Mouse (Mus musculus) cerebellum, adult 9-10 months (tissue): Measurements from ENCODE around the gene Zfhx3.

Source experiments
- DNase-seq: peaks from one replicate; pipeline ENCODE4 v3.0.0; 2022

Gene Zfhx3

GRCm38 (mm10) chr8:108869420-108869819 is 927.0 kb downstream of the Zfhx3 start:
- no peak for DNase-seq

GRCm38 (mm10) chr8:108869935-108870334 is 927.5 kb downstream of the Zfhx3 start:
- DNase-seq, result no peak

GRCm38 (mm10) chr8:108870371-108870770 is 927.9 kb downstream of the Zfhx3 start:
- no peak for DNase-seq

DNA sequence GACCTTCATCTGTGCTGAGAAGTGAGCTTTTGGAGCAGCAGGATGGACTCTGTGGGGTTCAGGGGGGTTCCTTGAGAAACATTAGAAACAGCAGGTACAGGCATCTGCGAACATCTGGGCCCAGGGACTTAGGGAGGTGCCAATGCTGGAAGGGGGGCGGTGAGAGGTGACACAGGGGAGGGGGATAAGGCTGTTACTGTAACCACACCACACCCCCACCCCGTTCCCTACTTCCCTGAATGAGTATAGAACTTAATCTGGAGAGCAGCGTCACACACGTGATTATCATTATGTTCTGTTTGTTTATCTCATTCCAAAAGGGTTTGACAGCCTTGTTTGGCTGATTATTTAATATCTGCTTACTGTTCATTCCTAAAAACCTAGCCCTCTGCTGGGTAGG is 933.3 kb downstream of the Zfhx3 start:
- DNase-seq, result no peak

DNA sequence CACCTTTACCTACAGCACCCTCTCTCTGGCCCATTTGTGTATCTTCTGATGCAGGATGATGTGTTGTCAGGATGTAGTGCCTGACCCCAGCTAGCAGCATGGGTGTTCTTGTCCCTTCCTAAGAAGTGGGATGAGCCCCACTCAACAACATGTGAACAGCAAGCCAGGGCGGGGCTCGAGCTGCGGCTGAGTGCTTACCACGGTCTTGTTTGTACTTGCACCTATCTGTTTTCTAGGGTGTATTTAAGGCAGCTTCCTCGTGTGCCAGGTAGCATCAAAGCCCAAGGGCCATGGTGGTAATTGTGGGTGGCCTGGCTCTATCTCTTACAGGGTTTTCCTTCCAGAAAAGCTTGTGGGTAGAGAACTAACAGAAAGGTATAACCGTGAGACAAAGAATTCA is 937.7 kb downstream of the Zfhx3 start:
- no peak for DNase-seq

- no peak for DNase-seq
Observed at GRCm38 (mm10) chr8:108881336-108881735, 938.9 kb downstream of the Zfhx3 start.

- no peak for DNase-seq
Observed at GRCm38 (mm10) chr8:108882073-108882472, 939.6 kb downstream of the Zfhx3 start.

DNA sequence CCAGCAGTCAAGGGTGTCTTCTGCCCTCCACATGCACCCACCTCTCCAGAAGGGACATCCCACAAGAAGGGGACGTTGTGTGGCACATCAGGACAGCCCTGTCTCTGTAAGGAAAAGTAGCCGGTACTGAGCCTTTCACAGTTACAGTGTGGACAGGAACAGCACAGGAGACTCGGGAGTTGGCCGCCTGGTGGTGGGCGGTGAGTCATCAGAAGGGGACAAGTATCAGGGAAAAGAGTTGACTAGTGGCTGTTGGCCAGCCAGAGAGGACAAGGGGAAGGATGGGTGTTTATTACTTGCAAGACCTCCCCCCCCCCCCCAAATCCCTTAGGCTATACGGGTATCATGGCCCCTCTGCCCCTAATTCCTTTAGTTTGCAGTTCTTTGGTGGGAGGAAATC is 940.9 kb downstream of the Zfhx3 start:
- no peak for DNase-seq

DNA sequence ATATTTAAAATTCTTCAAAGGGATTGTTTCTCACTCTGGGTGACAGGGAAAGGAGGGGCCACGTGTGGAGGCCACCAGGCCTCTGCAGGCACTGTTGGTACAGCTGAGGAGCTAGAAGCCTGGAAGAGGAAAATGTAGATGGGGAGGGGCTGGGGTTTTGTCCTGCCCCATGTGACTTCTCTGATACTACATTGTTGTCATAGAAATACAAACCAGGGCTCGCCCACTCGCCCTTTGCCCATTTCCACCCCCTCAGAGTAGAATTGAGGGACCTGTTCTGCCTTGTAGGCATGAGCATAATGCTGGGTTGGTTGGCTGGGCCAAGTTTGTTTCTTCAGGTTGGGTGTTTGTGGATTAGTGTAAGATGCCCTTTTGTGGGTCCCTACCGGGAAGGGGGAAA is 942.5 kb downstream of the Zfhx3 start:
- DNase-seq, result no peak

DNA sequence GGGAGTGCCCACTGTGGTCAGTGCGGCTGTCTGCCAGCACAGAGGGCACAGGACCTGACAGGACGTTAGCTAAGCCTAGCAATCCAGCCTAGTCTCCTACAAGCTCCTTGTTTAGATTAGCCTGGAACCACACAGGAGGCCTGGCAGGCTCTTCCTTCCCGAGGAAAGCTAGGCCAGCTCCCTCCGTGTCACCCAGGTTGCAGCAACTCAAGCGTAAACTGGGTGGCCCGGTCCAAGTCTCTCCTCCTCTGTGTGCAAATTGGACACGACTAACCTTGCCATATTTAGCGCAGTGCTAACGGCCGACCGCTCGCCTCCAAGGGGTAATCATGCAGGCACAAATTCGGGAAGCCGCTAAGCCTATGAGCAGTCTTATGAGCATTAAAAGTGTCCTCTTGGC is 943.0 kb downstream of the Zfhx3 start:
- peak; percentile 85 for DNase-seq

DNA sequence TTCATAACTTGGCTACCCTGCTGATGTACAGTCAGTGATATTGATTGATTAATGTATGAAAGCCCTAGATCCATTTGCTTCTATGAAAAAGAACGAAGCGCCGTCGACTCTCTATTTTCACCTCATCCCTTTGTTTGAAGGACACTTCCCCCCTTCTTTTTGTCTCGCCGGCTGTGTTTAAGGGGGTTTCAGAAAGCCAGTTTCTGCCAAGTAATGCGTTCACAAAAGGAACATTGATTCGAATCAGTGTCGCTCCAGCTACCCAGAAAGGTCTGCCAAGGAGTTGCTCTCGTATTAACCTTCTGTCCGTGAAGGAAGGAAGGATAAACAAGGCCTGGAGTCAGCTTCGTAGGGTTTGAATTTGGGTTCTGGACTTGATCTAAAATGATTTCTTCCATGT is 943.4 kb downstream of the Zfhx3 start:
- DNase-seq, result no peak

DNA sequence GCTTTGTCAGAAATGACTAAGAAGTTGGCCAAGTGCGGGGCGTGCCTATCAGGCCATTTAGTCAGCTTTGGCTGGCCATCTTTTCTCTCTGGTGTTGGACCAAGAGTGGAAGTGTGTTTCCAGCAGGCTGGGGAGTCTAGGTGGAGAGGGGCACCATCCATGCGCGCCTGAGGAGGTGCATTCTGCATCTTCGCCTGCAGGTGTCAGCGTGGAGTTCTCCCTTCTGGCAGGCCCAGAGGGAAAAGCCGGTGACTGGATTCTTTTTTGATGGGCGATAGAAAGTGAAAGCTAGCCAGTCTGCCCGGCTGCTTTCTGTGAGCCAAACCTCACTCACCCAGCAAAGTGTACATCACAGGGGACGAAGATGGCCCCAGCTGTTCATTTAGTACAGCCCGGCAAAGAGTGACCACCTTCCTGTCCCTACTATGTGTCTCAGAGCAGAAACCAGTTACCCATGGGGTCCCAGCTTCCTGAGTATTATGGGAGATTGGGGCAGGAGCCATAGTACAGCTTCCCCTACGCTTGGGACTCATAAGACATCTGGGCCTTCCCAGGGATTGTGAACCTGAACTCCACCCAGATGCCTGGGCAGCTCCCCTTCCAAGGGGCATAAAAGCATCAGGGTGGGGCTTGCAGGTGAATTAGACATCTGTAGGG is 944.3 kb downstream of the Zfhx3 start:
- peak; percentile 80 for DNase-seq

DNA sequence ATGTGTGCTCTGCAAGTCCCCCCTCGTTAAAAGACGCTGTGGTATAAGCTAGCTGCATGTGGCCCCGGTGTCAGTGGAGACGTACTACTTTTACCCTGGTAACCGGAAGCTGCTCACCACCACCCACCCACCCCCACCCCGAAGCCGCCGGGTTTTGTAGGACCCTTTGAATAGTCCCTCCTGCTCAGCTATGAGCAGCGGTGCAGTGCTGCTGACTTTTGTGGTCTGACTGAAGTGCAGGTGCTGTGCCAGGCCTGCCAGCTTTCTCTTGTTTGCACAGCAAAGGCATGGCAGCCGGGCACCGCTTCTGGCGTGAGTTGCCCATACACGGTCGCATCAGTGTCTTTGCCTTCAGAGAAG is 944.8 kb downstream of the Zfhx3 start:
- DNase-seq, result no peak

GRCm38 (mm10) chr8:108887890-108888289 is 945.4 kb downstream of the Zfhx3 start:
- DNase-seq, result no peak

DNA sequence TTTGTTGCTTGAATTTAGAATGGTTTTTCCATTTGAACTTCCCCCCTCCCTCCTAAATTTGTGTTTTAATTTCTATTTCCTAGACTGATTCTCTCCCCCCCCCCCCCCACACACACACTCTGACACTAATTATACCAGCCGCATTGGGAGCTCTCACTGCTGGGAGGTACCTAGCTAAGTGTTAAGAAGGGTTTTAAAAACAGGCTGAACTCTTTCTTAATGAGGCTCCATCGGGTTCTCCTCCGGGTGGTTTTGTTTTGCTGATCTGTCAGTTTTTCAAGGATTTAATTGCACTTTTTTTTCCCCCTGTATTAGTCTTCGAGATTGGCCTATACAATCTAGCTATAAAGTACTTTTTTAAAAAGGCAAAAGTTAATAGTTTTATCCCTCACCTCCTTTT is 946.5 kb downstream of the Zfhx3 start:
- no peak for DNase-seq

- DNase-seq, result no peak
Observed at GRCm38 (mm10) chr8:108889406-108889805, 947.0 kb downstream of the Zfhx3 start.

DNA sequence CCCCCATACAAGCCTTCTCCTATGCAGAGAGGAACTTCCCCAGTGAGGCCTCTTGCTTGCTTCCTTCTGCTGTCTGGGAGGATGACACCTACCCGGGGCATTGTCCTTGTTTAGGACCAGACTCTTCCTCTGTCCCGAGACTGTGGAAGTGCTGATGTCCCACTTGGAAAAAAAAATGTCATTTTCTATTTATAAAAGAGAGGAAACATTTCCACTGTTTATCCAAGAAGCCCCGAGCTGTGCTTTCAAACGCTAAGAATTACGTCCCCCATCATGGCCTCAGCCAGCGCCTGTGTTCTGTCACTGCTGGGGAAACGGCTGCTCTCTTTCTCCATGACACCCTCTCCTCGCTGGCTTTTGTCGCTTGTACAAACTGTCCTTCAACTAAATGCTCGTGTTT is 951.8 kb downstream of the Zfhx3 start:
- no peak for DNase-seq

DNA sequence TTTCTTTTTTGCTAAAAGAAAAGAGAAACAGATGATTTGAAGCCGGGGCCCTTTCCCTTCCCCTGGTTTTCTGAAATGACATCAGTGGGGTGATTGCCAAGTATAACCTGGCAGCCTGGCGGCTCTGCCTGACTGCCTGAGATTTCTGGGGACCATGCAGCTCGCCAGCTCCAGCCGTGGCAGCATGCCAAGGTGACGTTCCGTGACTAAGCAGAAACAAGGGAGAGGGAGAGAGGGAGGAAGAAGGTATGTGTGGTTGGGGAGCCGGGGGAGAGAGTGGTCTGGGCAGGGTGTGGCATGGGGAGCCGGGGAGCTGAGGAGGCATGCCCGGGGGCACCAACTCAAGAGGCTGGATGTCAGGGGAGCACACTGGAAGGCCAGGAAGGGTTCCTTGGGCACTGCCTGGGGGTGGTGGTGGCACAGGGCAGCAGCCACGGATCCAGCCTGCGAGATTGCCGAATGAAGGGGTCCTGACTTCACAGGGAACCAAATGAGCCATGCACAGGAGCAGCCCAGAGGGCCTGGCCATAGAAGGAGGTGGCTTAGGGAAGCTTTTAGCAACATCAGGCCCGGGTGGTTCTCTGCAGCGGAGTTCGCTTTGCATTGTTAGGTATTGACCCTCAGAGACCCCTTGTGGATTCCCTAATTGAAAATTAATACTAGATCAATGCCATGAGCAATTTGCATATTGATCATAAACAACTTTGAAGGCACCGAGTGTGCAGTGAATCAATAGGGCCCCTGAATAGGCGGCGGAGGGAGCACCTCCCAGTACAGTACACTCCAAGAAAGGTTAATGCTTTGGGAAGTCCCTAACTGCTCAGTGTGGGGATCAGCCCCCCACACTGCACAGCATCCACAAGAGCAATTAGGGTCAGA is 954.3 kb downstream of the Zfhx3 start:
- DNase-seq, result peak; percentile 67

DNA sequence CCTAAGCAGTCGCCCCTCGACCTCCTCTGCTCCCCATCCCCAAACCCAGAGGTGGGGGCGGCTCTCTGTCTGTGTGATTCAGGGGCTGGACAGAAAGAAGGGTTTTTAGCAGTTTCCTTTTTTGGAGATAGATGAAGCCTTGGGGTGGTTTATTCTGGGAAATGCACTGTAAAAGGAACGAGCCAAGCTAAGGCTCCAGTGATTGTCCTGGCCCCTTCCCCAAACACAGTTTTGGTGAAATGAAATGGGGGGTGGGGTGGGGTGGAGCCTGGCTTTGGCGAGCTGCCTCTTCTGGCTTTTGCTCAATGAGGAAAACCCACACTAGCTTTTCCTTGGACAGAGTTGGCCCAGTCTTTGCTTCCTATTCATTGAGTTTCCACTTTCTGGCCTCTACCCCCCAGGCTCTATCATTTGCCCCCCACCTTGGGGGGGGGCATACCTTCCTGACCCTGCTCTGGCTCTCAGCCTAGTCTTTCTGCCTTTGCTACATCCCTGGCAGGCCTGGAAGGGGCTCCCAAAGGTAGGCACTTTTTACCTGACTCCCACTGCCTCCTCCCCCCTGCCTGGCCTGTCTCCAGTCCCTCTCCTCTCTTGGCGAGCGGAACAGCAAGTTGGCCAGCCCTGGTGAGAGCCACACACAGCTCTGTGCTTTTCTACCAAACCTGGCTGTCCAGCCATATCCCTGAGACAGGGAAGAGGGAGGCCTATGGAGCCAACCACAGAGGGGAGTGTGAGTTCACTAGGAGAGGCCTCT is 955.1 kb downstream of the Zfhx3 start:
- DNase-seq, result no peak

- no peak for DNase-seq
Observed at GRCm38 (mm10) chr8:108899251-108899771, 956.9 kb downstream of the Zfhx3 start.

- no peak for DNase-seq
Observed at GRCm38 (mm10) chr8:108900541-108900940, 958.1 kb downstream of the Zfhx3 start.

DNA sequence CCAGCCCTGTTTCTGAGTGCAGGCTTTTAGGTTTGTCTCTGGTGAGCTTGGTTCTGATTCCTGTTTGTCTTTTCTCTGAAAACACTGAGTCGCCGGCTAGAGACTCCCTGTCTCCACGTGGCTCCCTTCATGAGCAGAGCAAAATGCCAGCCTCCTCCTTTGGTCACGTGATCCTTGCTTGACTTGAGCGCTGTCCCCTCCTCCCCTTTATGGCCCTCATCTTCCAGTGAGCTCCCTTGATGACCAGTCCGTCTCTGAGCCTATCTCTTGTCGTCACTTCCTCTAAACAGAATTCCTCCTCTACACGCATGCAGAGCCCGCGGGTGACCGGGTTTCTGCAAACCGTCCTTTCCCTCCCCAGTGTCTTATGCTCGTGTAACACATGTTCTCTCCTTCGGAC is 958.8 kb downstream of the Zfhx3 start:
- no peak for DNase-seq

DNA sequence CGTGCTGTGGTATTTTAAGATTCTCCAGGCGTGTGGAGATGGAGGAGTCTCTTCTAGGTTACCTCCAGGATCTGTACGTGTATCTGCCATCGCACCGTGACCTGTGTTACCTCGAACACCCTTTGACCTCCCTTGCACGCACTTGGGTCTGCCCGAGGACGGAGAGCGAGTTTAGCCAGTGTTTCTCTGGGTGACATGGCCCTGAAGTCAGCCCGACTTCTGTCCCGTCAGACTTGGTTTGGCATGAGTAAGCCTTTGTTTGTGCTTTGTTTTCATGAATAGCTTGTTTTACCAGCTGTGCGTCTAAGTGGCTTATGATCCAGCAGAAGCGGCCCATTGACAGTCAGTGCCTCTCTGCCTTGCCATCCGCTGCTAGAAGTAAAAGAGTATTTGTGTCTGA is 961.1 kb downstream of the Zfhx3 start:
- DNase-seq, result no peak
